Mouse (Mus musculus): ENCODE data around the gene Mrgpra4.

Gene Mrgpra4

GRCm38 (mm10) chr7:47981995-47982394 lies at the start of gene Mrgpra4:
Mrgpra4 (minus strand) TSS chr7:47982095.
- no peak for DNase-seq (ENCODE audit: low read depth)

GRCm38 (mm10) chr7:48027497-48027896 lies 45.6 kb upstream of the Mrgpra4 start, which contains the start of gene Mrgprx1:
Mrgprx1 (minus strand) TSS chr7:48027597.
- DNase-seq (ENCODE audit: low read depth) = no peak

GRCm38 (mm10) chr7:48017874-48018273 lies 36.0 kb upstream of the Mrgpra4 start:
- DNase-seq (ENCODE audit: low read depth) = no peak

- no peak for DNase-seq (ENCODE audit: low read depth)
These were observed 13.8 kb upstream of the Mrgpra4 start for GRCm38 (mm10) chr7:47995689-47996088.

- DNase-seq (ENCODE audit: low read depth) = no peak
These were observed 4.9 kb upstream of the Mrgpra4 start for GRCm38 (mm10) chr7:47986752-47987151.

All from naive thymus-derived CD4-positive, alpha-beta T cell, adult 2 months (primary cell).